Mouse (Mus musculus) heart, embryonic 15.5 days (tissue): ENCODE results near the gene Acadm. TPM values are rescaled to one million over a fixed set of nuclear protein-coding genes. Genes with fewer than 3 reads are reported as not detected.
A peak's percentile ranks its signal among the peaks of the same experiment; 100 is the strongest.

Experiments
- ATAC-seq: fragments of 200-750 bp; cut with Nextera tagmentation; replicated peaks from 2 replicates; pipeline ENCODE4 v1.8.0; 2017; ENCODE audit warnings: low read depth, moderate TSS enrichment; ENCODE audit not compliant: insufficient number of reproducible peaks, insufficient read depth, low FRiP score
- H3K27ac ChIP-seq: fragments of 300-500 bp; sonication (generic); 2 replicates; pipeline ENCODE4 v1.5.1; 2015; ENCODE audit warnings: mild to moderate bottlenecking, inconsistent platforms
- H3K27me3 ChIP-seq: fragments of 300-500 bp; sonication (generic); 2 replicates; pipeline ENCODE4 v1.6.1; 2015; ENCODE audit warnings: inconsistent platforms
- H3K36me3 ChIP-seq: fragments of 300-500 bp; sonication (generic); 2 replicates; pipeline ENCODE4 v1.6.1; 2015; ENCODE audit warnings: mild to moderate bottlenecking, inconsistent platforms
- H3K4me1 ChIP-seq: fragments of 300-500 bp; sonication (generic); replicated peaks from 2 replicates; pipeline ENCODE4 v1.6.1; 2015; ENCODE audit warnings: inconsistent platforms
- H3K4me2 ChIP-seq: fragments of 300-500 bp; sonication (generic); 2 replicates; pipeline ENCODE4 v1.6.1; 2015; ENCODE audit warnings: inconsistent platforms, mild to moderate bottlenecking, moderate library complexity
- H3K4me3 ChIP-seq: fragments of 300-500 bp; sonication (generic); 2 replicates; pipeline ENCODE4 v1.5.1; 2015; ENCODE audit warnings: mild to moderate bottlenecking, inconsistent platforms
- H3K9ac ChIP-seq: fragments of 300-500 bp; sonication (generic); 2 replicates; pipeline ENCODE4 v1.6.1; 2015; ENCODE audit warnings: mild to moderate bottlenecking, inconsistent platforms
- H3K9me3 ChIP-seq: fragments of 300-500 bp; sonication (generic); replicated peaks from 2 replicates; pipeline ENCODE4 v1.6.1; 2016; ENCODE audit warnings: inconsistent platforms
- WGBS: fragments of 180-500 bp; shearing (Covaris S2); methylation state at CpG from one replicate; pipeline ENCODE4 v1.1.7; 2015; ENCODE audit warnings: mixed read lengths; 5-methylcytosine and 5-hydroxymethylcytosine counted together
- polyA plus RNA-seq: library from polyadenylated mRNA; unstranded; fragments of >200 nt; fragmentation: Nextera tagmentation; extraction: Ambion mirVana; gene quantifications from 2 replicates; pipeline ENCODE4 v1.2.1, GENCODE M21; 2015

The Acadm gene
- polyA plus RNA-seq, 1 experiment from 2014 or later, result 304 TPM

DNA sequence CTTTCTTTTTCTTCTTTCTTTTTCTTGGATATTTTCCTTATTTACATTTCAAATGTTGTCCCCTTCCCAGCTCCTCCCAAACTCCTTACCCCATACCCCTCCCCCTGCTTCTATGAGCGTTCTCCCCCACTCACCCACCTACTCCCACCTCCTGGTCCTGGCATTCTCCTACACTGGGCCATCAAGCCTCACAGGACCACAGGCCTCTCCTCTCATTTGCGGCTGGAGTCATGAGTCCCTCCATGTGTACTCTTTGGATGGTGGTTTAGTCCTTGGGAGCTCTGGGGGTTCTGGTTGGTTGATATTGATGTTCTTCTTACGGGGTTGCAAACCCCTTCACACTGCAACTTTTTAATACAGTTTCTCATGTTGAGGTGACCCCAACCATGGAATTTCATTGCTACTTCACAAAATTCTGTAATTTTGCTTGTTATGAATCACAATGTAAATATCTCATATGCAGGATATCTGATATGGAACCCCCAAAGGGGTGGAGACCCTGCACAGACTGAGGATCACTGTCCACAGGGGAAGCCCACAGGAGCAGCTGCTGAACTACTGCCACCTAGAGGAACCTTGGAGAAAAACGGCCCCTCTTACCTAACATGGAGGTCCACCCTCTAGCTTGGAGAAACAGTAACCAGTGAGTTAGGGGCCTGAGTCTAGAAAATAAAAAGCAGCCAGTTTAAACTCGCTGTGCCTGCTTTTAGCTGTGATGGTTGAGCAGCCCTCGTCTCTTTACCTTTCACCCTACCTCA is 17.4 kb upstream of the Acadm start:
- Histone ChIP-seq H3K36me3 (no peaks in the 10 kb centered on the region), H3K4me1 (no peaks in the 10 kb centered on the region), H3K27ac (no peak overlapping the region), H3K4me2 (no peak overlapping the region), H3K27me3 (no peaks in the 10 kb centered on the region), H3K4me3 (no peak overlapping the region), H3K9ac (no peak overlapping the region), H3K9me3 (no peaks in the 10 kb centered on the region)
- 69% methylated on average over 6 of the region's 6 CpGs for WGBS
- ATAC-seq, result no peak

- H3K4me2 ChIP-seq, result no peak overlapping the region
- H3K9ac ChIP-seq, result no peak overlapping the region
- H3K4me3 ChIP-seq, result no peak overlapping the region
- no peaks in the 10 kb centered on the region for H3K27me3 ChIP-seq
- H3K36me3 ChIP-seq, result no peaks in the 10 kb centered on the region
- no peak for ATAC-seq
- no peak overlapping the region for H3K27ac ChIP-seq
- 39% methylated on average over 2 of the region's 2 CpGs for WGBS
- no peaks in the 10 kb centered on the region for H3K9me3 ChIP-seq
- H3K4me1 ChIP-seq, result no peaks in the 10 kb centered on the region
Measured at GRCm38 (mm10) chr3:153960884-153961283, 16.5 kb upstream of the Acadm start.

DNA sequence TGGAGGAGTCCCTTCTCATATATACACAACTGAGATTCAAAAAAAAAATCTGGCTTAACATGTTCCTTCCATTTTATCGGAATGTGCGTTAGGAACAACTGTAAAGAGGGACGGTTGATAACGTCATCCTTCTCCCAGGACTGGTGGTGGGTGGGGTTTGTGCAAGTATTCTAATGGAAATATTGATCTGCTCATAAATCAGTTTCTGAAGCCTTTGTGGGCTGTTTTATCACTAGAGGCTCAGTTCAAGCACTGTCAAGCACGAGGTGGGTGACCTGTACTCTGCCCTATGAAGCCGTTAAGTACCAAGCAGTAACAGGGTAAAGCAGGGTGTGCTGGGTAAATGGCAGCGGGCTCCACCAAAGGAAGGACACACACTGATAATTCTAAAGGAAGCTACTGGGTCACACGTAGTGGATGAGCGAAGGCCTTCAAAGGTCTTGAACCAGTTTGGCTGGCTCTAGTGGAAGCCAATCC is 15.3 kb upstream of the Acadm start:
- 78% methylated on average over 9 of the region's 9 CpGs for WGBS
- H3K36me3 ChIP-seq, result no peaks in the 10 kb centered on the region
- no peak overlapping the region for H3K4me3 ChIP-seq
- H3K27ac ChIP-seq, result no peak overlapping the region
- H3K4me2 ChIP-seq, result no peak overlapping the region
- no peak for ATAC-seq
- H3K4me1 ChIP-seq, result no peaks in the 10 kb centered on the region
- no peaks in the 10 kb centered on the region for H3K9me3 ChIP-seq
- no peak overlapping the region for H3K9ac ChIP-seq
- H3K27me3 ChIP-seq, result no peaks in the 10 kb centered on the region

DNA sequence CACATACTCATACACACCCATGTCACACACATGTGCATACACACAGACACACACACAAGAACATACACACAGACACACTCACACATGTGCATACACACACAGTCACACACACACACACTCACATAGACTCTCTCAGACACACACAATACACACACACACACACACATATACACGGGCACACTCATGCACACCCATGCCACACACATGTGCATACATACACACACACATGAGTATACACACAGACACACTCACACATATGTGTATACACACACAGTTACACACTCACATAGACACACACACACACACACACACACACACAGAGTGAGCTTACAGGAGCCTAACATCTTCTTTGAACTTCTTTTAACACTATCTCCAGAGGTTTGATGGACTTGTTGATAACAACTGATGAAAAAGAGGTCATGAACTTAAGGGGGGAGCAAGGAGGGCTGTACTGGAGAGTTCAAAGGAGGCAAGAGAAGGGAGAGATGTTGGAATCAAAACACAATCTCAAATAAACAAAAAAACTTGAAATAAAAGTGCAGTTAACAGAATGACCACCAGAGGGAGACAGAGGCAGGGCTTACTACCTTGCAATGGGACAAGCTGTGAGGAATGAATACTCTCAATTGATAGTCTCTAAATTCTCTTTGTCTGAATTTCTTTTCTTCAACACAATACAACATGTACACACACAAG is 14.8 kb upstream of the Acadm start:
- Histone ChIP-seq H3K27me3 (no peaks in the 10 kb centered on the region), H3K9me3 (no peaks in the 10 kb centered on the region), H3K4me1 (no peaks in the 10 kb centered on the region), H3K36me3 (no peaks in the 10 kb centered on the region), H3K4me2 (no peak overlapping the region), H3K9ac (no peak overlapping the region), H3K27ac (no peak overlapping the region), H3K4me3 (no peak overlapping the region)
- WGBS, result 100% methylated on average over 1 of the region's 1 CpGs
- ATAC-seq, result no peak

DNA sequence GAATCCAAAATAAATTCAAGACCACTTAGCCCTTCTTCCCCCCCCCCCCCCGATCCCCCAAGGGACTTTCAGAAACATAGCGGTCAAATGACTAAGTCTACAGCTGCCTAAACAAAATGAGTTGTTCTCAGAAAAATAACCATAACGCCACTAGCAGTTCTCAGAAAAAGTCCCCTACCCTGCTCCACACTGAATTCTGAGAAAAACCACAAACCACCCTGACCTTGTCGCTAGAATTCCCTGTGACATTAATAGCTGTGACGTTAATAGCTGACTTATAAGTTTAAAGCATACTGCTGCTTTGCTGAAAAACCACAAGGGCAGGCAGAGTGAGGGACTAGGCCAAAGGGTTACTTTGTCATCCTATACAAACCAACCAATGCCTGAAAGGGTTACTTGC is 13.5 kb upstream of the Acadm start:
- WGBS, result 85% methylated on average over 5 of the region's 5 CpGs

DNA sequence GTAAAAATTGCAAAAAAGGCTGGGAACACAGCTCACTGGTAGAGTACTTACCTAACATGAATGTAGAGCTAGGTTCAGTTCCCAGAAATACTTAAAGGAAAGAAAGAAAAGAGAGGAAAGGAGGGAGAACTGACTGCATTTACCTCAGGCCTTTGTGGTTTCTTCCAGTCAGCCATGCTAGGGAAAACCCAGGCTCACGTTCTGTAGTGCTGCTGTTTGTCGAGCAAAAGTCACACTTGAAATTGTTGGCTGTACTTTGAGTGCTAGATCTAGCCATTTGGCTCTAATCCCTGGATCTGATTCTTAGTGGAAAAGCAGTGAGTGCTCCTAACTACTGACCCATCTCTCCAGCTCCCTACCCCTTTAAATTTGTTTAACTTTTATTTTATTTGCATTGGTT is 3.7 kb upstream of the Acadm start:
- Histone ChIP-seq H3K4me2 (no peak overlapping the region), H3K4me1 (peaks cover 7% of the 10 kb centered on the region; the same call in 1 of the 2 replicates), H3K36me3 (no peaks in the 10 kb centered on the region), H3K27me3 (no peaks in the 10 kb centered on the region), H3K4me3 (no peak overlapping the region), H3K9ac (no peak overlapping the region), H3K9me3 (no peaks in the 10 kb centered on the region), H3K27ac (no peak overlapping the region)
- WGBS, result 57% methylated on average over 2 of the region's 2 CpGs
- ATAC-seq, result no peak

More for the DNA sequence above, 13.5 kb upstream of the Acadm start:
- H3K36me3 ChIP-seq, result no peaks in the 10 kb centered on the region
- H3K4me2 ChIP-seq, result no peak overlapping the region
- no peak for ATAC-seq
- H3K27ac ChIP-seq, result no peak overlapping the region
- no peak overlapping the region for H3K9ac ChIP-seq
- H3K27me3 ChIP-seq, result no peaks in the 10 kb centered on the region
- no peaks in the 10 kb centered on the region for H3K4me1 ChIP-seq
- no peak overlapping the region for H3K4me3 ChIP-seq
- no peaks in the 10 kb centered on the region for H3K9me3 ChIP-seq

DNA sequence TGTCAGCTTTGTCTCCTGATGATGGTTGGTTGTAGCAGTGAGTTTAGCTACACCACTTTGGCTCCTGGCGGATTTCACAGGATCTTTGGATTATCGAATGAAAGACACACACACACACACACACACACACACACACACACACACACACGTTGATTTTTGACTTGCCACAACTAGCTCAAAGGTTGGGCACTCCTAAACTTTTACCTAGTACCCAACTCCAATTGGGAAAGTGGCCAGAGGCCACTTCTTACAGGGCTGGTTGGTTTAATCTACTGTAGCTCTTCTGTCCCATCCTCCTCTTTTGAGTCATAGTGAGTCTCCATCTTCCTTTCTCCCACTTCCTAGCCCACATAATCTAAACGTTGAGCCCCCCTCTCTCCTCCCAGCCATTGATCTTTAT is 2.8 kb upstream of the Acadm start:
- H3K4me1 ChIP-seq, result peaks cover 13% of the 10 kb centered on the region
- H3K9me3 ChIP-seq, result no peaks in the 10 kb centered on the region
- WGBS, result 74% methylated on average over 4 of the region's 4 CpGs
- no peaks in the 10 kb centered on the region for H3K36me3 ChIP-seq
- H3K27ac ChIP-seq, result no peak overlapping the region
- H3K4me3 ChIP-seq, result no peak overlapping the region
- no peak overlapping the region for H3K4me2 ChIP-seq
- no peak overlapping the region for H3K9ac ChIP-seq
- no peaks in the 10 kb centered on the region for H3K27me3 ChIP-seq
- ATAC-seq, result no peak

- Histone ChIP-seq H3K4me2 (peak overlapping the region; percentile 63), H3K4me1 (peaks cover 17% of the 10 kb centered on the region), H3K9me3 (no peaks in the 10 kb centered on the region), H3K9ac (peak overlapping the region; percentile 95), H3K36me3 (peaks cover 24% of the 10 kb centered on the region), H3K4me3 (peak overlapping the region; percentile 94), H3K27ac (peak overlapping the region; percentile 96), H3K27me3 (no peaks in the 10 kb centered on the region)
- under 1% methylated on average over 19 of the region's 19 CpGs for WGBS
- ATAC-seq, result peak; percentile 23
Measured at GRCm38 (mm10) chr3:153943901-153944334, 514 bp downstream of the Acadm start.

DNA sequence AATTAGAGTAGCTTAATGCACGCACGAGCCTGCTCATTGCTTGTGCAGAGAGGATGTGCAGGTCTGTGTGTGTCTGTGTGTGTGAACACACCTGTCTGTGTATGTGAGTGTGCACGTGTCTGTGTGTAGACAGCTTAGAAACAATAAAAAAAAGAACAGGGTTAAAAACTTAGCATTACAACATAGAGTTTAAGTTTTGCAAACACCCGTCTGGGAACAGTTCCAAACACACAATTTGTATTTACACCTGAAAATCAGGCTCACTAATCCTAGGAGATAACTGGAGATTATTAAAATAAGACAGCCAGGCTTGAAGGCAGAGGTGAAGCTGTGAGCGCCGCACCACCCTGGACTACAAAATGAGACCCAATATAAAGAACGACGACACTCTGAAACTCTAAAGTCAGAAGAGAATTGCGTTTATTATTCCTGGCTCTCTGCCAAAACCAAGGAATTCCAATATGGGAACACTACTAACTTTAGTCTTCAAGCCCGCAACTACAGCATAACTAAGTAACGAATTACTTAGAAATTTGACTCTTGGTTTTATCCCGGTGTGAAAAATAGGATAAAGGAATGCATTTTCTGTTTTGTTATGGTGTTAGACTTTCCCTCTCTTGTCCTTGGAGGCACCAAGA is 1.3 kb downstream of the Acadm start:
- H3K4me2 ChIP-seq, result peak overlapping the region; percentile 63
- no peaks in the 10 kb centered on the region for H3K9me3 ChIP-seq
- H3K4me1 ChIP-seq, result peaks cover 17% of the 10 kb centered on the region
- peak overlapping the region; percentile 96 for H3K27ac ChIP-seq
- 25% methylated on average over 12 of the region's 12 CpGs for WGBS
- peak overlapping the region; percentile 94 for H3K4me3 ChIP-seq
- H3K9ac ChIP-seq, result peak overlapping the region; percentile 95
- no peak for ATAC-seq
- peaks cover 32% of the 10 kb centered on the region for H3K36me3 ChIP-seq
- no peaks in the 10 kb centered on the region for H3K27me3 ChIP-seq

- WGBS, result 79% methylated on average over 13 of the region's 13 CpGs
- peaks cover 43% of the 10 kb centered on the region for H3K36me3 ChIP-seq
Measured at GRCm38 (mm10) chr3:153941613-153942012, 2.8 kb downstream of the Acadm start.

DNA sequence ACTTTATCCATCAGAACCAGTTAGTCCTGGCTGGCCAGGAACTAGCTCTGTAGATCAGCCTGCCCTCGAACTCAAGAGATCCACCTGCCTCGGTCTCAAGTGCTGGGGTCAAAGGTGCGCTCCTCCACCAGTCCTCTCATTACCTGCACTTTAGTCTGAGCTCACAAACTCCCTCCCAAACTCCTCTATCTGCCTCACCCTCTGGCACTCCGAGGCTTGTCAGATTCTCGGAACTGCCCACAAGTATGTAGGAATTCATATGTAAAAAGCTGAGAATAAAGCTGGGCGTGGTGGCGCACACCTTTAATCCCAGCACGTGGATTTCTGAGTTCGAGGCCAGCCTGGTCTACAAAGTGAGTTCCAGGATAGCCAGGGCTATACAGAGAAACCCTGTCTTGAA is 3.9 kb downstream of the Acadm start:
- Histone ChIP-seq H3K4me1 (peaks cover 22% of the 10 kb centered on the region), H3K9me3 (no peaks in the 10 kb centered on the region), H3K36me3 (peaks cover 43% of the 10 kb centered on the region), H3K4me2 (no peak overlapping the region), H3K27me3 (no peaks in the 10 kb centered on the region), H3K4me3 (no peak overlapping the region), H3K9ac (no peak overlapping the region), H3K27ac (no peak overlapping the region)
- 87% methylated on average over 9 of the region's 9 CpGs for WGBS
- ATAC-seq, result no peak

More at GRCm38 (mm10) chr3:153941613-153942012, 2.8 kb downstream of the Acadm start:
- ATAC-seq, result no peak
- H3K4me3 ChIP-seq, result no peak overlapping the region
- no peak overlapping the region for H3K4me2 ChIP-seq
- no peaks in the 10 kb centered on the region for H3K9me3 ChIP-seq
- H3K27ac ChIP-seq, result no peak overlapping the region
- no peak overlapping the region for H3K9ac ChIP-seq
- peaks cover 17% of the 10 kb centered on the region for H3K4me1 ChIP-seq
- H3K27me3 ChIP-seq, result no peaks in the 10 kb centered on the region
